Mouse (Mus musculus) brain, adult 2 months (tissue): ENCODE results near the gene Gpr132.
A peak's percentile ranks its signal among the peaks of the same experiment; 100 is the strongest.
"Not testable (repeated sequence)": the region's sequence is repeated elsewhere in the genome, so short reads cannot be mapped to it uniquely, and the experiment has no call there.

Experiments
- DNase-seq: peaks from one replicate; pipeline ENCODE4 v3.0.0; 2011; ENCODE audit warnings: low read depth, low spot score

Gpr132 gene

GRCm38 (mm10) chr12:112821216-112821615 lies 46.8 kb downstream of the Gpr132 start:
- DNase-seq, result no peak

DNA sequence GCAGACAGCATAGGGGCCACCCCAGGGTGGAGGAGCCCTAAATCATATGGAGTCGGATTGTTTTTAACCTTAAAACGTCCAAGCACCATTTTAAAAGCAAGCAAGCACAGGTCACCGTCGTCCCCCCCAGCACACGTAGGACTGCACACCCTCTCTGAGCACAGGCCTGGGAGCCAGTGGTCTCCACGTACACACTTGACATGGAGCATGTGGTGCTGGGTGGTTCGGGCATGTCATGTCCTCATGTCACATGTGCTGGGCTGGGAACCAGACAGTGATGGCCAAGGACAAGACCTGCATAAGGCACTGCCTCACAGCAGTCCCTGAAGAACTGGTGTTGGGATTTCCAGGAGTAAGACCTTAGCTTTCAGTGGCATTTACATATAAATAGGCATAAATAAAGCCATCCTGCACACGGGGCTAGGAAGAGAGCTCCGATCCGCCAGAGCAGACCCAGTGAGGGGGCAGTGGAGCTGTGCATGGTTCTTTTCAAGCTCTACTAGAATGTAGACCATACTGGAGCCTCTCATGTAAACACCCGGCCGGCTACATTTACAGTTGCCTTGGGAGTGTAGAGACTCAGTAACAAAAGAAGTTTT lies 47.5 kb downstream of the Gpr132 start:
- DNase-seq, result no peak

DNA sequence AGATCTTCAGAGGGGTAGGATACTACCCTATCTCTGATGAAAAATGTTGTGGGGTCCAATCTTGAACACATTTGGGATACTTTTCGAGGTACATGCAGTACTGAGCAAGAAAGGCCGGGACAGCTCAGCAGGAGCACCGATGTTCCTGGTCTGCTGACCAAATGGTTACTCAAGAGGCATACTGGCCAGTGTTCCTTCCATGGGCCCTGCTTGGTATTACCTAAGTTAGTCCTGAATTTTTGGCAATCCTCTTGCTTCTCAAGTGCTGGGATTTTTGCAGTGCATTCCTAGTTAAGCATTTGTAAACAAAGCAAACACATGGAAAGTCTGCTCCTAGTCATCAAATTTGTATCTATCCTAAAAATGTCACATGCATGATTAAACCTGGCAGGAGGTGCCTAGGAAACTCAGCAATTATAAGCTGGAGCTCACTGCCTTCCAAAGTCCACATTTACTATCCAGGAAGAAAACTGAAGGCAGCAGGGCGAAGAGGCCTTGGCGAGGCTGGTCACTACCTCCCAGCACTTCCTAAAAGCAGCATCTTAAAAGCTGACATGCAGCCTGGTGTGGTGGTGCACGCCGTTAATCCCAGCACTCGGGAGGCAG lies 48.9 kb downstream of the Gpr132 start:
- no peak for DNase-seq

DNA sequence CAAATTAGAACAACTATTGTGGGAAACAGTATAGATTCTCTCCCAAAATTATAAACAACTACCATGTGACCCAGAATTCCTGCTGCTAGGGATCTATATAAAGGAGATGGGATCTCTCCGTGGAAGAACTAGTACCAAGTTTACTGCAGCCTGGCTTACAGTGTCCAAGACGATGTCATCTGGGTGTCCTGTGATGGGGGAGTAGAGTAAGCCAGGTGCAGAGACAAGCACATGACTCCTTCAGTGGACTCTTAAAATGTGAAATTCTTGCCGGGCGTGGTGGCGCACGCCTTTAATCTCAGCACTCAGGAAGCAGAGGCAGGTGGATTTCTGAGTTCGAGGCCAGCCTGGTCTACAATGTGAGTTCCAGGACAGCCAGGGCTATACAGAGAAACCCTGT lies 51.2 kb downstream of the Gpr132 start:
- DNase-seq, result not testable (repeated sequence)

DNA sequence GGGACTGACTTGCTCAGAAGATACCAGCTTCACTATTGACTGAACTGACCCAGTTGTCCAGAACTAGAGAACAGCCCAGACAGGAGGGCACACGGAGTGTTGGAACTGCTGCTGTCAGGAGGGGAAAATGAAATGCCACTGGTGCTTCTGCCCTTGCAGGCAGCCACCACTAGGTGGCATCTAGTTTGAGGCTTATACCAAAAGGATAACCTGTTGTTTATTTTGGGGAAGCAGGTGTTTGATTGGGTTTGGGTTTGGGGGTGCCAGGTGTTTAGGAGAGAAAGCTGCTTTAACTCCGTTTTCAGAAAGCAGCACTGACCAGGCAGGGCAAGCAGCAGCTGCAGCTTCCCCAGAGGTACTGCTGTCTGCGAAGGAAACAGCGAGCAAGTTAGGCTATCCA lies 51.7 kb downstream of the Gpr132 start:
- DNase-seq, result peak; percentile 67

DNA sequence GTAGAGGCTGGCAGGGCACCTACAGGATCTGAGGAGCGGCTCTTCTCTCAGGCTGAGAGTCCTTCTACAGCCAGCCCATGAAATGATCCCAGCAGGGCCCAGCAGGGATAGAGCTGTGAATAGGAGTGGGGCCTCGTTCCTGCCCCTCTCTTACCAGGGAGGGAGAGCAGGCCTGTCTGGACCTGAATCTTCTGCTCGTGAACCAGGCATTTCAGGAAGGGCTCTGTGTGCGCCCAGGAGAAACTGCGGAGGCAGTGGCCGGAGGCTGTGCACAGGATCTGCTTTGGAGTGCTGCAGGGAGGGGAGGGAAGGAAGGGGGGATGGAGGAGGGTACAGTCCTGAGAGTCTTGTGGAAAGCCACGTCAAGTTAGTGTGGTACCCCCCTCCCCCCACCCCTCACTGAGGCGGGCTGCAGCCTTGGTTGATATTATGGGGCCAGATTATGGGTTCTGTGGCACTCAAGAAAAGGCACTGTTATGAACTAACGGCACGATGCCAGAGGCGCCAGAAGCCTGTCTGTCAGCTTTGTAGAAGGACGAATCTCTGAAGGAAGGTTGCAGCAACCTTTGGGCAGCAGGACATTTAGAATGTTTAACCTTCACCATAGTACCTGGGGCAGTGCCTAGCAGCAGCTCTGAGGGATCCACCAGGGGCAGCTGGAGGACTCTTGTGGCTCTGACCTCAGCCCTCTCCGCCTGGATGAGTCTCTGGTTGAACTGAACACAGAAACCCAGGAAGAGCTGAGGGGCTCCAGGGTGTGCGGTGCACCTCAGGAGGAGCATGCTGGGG lies 53.2 kb downstream of the Gpr132 start:
- no peak for DNase-seq

DNA sequence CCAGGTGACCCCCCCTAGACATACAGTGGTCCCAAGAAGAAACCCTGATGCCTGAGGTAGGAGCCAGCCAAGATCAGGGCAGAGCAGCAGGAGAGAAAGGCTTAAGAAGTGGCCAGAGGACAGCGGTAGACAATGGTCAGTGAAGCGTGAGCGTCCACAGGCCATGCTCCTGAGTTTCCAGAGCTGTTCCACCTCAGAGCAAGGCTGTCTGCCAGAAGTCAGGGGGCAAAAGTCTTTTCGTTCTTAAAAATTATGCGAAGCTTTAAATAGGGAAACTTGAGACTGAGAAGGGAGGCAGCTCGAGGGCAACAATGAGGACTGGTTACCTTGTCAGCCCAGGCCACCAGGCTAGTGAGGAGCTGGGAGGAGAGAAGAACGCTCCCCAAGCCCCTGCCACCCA lies 54.7 kb downstream of the Gpr132 start:
- DNase-seq, result no peak

GRCm38 (mm10) chr12:112810092-112810885 lies 57.7 kb downstream of the Gpr132 start:
- no peak for DNase-seq

- no peak for DNase-seq
These were observed 58.4 kb downstream of the Gpr132 start for GRCm38 (mm10) chr12:112809641-112810040.

- peak; percentile 98 for DNase-seq
These were observed 59.3 kb downstream of the Gpr132 start, which contains the start of gene Clba1 for GRCm38 (mm10) chr12:112808587-112809364. Clba1 (plus strand) TSS chr12:112808937.

GRCm38 (mm10) chr12:112808212-112808586 lies 59.8 kb downstream of the Gpr132 start:
- no peak for DNase-seq

GRCm38 (mm10) chr12:112807796-112808195 lies 60.2 kb downstream of the Gpr132 start:
- DNase-seq, result no peak

GRCm38 (mm10) chr12:112806044-112806443 lies 62.0 kb downstream of the Gpr132 start:
- no peak for DNase-seq

DNA sequence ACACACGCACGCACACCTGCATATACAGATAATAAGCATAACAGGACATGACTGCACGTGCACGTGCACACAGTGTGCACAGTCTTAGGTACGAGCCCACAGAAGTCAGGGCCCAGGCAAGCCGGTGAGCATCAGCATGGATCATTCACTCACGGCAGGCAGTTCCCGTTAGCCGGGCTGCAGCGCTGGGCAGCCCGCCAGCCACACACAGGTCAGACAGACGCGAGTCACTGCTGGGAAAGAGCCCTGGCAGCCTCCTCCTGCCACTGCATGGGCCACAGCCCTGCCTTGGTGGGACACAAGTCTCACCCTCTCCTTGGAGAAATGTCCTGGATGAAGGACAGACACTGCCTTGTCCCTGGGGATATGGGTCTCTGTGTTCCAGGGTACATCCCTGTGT lies 64.0 kb downstream of the Gpr132 start:
- no peak for DNase-seq

- no peak for DNase-seq
These were observed 65.1 kb downstream of the Gpr132 start for GRCm38 (mm10) chr12:112802917-112803316.

GRCm38 (mm10) chr12:112801864-112802846 lies 65.9 kb downstream of the Gpr132 start, which contains the start of gene Ahnak2:
Ahnak2 (minus strand) TSS chr12:112802657.
- DNase-seq, result peak; percentile 73
